In genomic region chr2:21940797-21941487, GRCm38 (mm10) we compare ENCODE assay signal across 10 mouse cellular contexts.
A peak's percentile ranks its signal among the peaks of the same experiment; 100 is the strongest.
DNase-seq lines count a peak whose midpoint lies in the region; ATAC-seq lines count a peak whose summit lies in the region.
"Had no signal": no experiment of that assay in that cellular context is flagged by ENCODE, and none has a peak within 500 bp of the region (broad histone marks: within the 10 kb centered on the region; RNA-seq: fewer than 3 reads in every experiment).

No protein-coding gene starts in this region.

- no peaks in the 10 kb centered on the region for H3K9me3 ChIP-seq in intestine, embryonic 16.5 days (ENCODE audit: control insufficient read depth, low read length)
- H3K9me3 ChIP-seq in intestine, embryonic 15.5 days, result no peaks in the 10 kb centered on the region
- H3K9me3 ChIP-seq in hindbrain, embryonic 12.5 days (replicated peaks), result no peaks in the 10 kb centered on the region
- H3K9me3 ChIP-seq: embryonic facial prominence, embryonic 12.5 days; liver, embryonic 13.5 days had no signal

- H3K4me1 ChIP-seq in intestine, embryonic 16.5 days (ENCODE audit: control insufficient read depth, insufficient read depth, low read length), result no peaks in the 10 kb centered on the region
- H3K4me1 ChIP-seq in intestine, embryonic 15.5 days (replicated peaks), result no peaks in the 10 kb centered on the region
- H3K4me1 ChIP-seq in hindbrain, embryonic 12.5 days, result no peaks in the 10 kb centered on the region
- H3K4me1 ChIP-seq: embryonic facial prominence, embryonic 12.5 days; liver, embryonic 13.5 days had no signal

- no peak overlapping the region for H3K4me3 ChIP-seq in intestine, embryonic 16.5 days (ENCODE audit: low read length)
- no peak overlapping the region for H3K4me3 ChIP-seq in intestine, embryonic 15.5 days (replicated peaks)
- H3K4me3 ChIP-seq in hindbrain, embryonic 12.5 days, result no peak overlapping the region
- H3K4me3 ChIP-seq: embryonic facial prominence, embryonic 12.5 days; liver, embryonic 13.5 days had no signal

- no peak overlapping the region for H3K9ac ChIP-seq in intestine, embryonic 16.5 days (ENCODE audit: low read depth, low read length)
- H3K9ac ChIP-seq in intestine, embryonic 15.5 days, result no peak overlapping the region
- no peak overlapping the region for H3K9ac ChIP-seq in hindbrain, embryonic 12.5 days
- H3K9ac ChIP-seq: embryonic facial prominence, embryonic 12.5 days; liver, embryonic 13.5 days had no signal

- DNase-seq in CD4-positive, CD25-positive, alpha-beta regulatory T cell, adult 2 months (ENCODE audit: low read depth, low spot score), result peak; percentile 61
- peak; percentile 61 for DNase-seq in ZHBTc4 (ENCODE audit: low read depth, low spot score)
- DNase-seq in lung, postnatal 14 days, result peak; percentile 16
- no peak for DNase-seq in ovary, postnatal 10 days (ENCODE audit: low spot score)
- DNase-seq: liver, embryonic 13.5 days had no signal

- 46% methylated on average over 4 of the region's 4 CpGs for WGBS in intestine, embryonic 16.5 days
- 46% methylated on average over 4 of the region's 4 CpGs for WGBS in intestine, embryonic 15.5 days
- 54% methylated on average over 4 of the region's 4 CpGs for WGBS in hindbrain, embryonic 12.5 days

- H3K27me3 ChIP-seq in intestine, embryonic 16.5 days (replicated peaks; ENCODE audit: control insufficient read depth, insufficient read depth, low read length), result no peaks in the 10 kb centered on the region
- no peaks in the 10 kb centered on the region for H3K27me3 ChIP-seq in intestine, embryonic 15.5 days (replicated peaks)
- no peaks in the 10 kb centered on the region for H3K27me3 ChIP-seq in hindbrain, embryonic 12.5 days
- H3K27me3 ChIP-seq: embryonic facial prominence, embryonic 12.5 days; liver, embryonic 13.5 days had no signal

- no peaks in the 10 kb centered on the region for H3K36me3 ChIP-seq in intestine, embryonic 16.5 days (ENCODE audit: control insufficient read depth, insufficient read depth, low read length)
- no peaks in the 10 kb centered on the region for H3K36me3 ChIP-seq in intestine, embryonic 15.5 days
- H3K36me3 ChIP-seq in hindbrain, embryonic 12.5 days, result no peaks in the 10 kb centered on the region
- H3K36me3 ChIP-seq: embryonic facial prominence, embryonic 12.5 days; liver, embryonic 13.5 days had no signal

- H3K4me2 ChIP-seq in intestine, embryonic 16.5 days (ENCODE audit: low read depth, low read length), result no peak overlapping the region
- H3K4me2 ChIP-seq in intestine, embryonic 15.5 days (replicated peaks), result no peak overlapping the region
- H3K4me2 ChIP-seq in hindbrain, embryonic 12.5 days (replicated peaks), result no peak overlapping the region
- H3K4me2 ChIP-seq: embryonic facial prominence, embryonic 12.5 days; liver, embryonic 13.5 days had no signal

- no peak overlapping the region for H3K27ac ChIP-seq in intestine, embryonic 16.5 days (ENCODE audit: low read length)
- H3K27ac ChIP-seq in intestine, embryonic 15.5 days, result no peak overlapping the region
- H3K27ac ChIP-seq in hindbrain, embryonic 12.5 days, result no peak overlapping the region
- H3K27ac ChIP-seq: embryonic facial prominence, embryonic 12.5 days; liver, embryonic 13.5 days had no signal

- 0 out of 2 replicates have a peak, but pooled peaks have one; percentile 56 for ATAC-seq in intestine, embryonic 16.5 days
- ATAC-seq in intestine, embryonic 15.5 days, result no peak
- ATAC-seq in hindbrain, embryonic 12.5 days (ENCODE audit: low FRiP score), result peak; percentile 66
- ATAC-seq in megakaryocyte, adult 5-6 weeks (ENCODE audit: poor library complexity, severe bottlenecking), result no peak

Comparison
In these comparisons a context has a peak if more than half of its experiments do, and no peak if none do; other contexts are left out.
1. ATAC-seq: peak in intestine, embryonic 16.5 days (single experiment) and hindbrain, embryonic 12.5 days (single experiment); none in intestine, embryonic 15.5 days (single experiment) and megakaryocyte, adult 5-6 weeks (single experiment).